Mouse (Mus musculus): ENCODE results near the gene Ilf3. TPM values are rescaled to one million over a fixed set of nuclear protein-coding genes. Genes with fewer than 3 reads are reported as not detected.

Ilf3 gene
- polyA plus RNA-seq, 1 experiment = 157 TPM

DNA sequence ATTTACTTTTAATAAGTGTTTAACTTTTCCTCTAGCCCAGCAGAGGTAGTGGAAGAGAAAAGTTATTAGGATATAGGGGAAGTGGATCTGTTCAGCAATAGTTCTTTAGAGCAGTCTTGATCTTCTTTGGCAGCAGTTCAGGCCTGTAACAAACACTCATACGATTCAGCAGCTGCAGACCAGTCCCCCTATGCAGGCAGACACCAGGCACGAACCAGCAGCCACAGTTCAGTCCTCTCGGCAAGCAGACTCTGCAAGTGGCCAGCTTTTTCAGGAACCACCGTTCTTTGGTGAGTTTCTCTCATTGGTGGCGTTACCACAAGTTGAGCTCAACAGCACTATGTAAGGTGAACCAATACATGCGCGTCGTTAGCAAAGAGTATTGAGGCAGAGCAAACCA, 31.2 kb upstream of the Ilf3 start:
- no peak overlapping the region for H3K4me3 ChIP-seq (ENCODE audit: control insufficient read depth, insufficient read depth, low read length)
- H3K4me1 ChIP-seq (replicated peaks; ENCODE audit: control insufficient read depth, insufficient read depth, low read length) = peaks cover 23% of the 10 kb centered on the region
- no peaks in the 10 kb centered on the region for H3K27me3 ChIP-seq (ENCODE audit: control insufficient read depth, insufficient read depth, low read length)
- peaks cover 15% of the 10 kb centered on the region for H3K36me3 ChIP-seq (ENCODE audit: control insufficient read depth, insufficient read depth, low read length)
- no peak for DNase-seq
- TF ChIP-seq POLR2A (IDR thresholded peaks at IDR 0.05; ENCODE audit: control insufficient read depth, extremely low read depth, insufficient read depth, low read length, poor library complexity) = no peak
- TF ChIP-seq CTCF (IDR thresholded peaks at IDR 0.05; ENCODE audit: borderline replicate concordance, control insufficient read depth, extremely low read depth, insufficient read depth, low read length, poor library complexity) = no peak
- 93% methylated on average over 8 of the region's 8 CpGs for WGBS
- H3K27ac ChIP-seq (ENCODE audit: control insufficient read depth, insufficient read depth, low read length) = no peak overlapping the region

DNA sequence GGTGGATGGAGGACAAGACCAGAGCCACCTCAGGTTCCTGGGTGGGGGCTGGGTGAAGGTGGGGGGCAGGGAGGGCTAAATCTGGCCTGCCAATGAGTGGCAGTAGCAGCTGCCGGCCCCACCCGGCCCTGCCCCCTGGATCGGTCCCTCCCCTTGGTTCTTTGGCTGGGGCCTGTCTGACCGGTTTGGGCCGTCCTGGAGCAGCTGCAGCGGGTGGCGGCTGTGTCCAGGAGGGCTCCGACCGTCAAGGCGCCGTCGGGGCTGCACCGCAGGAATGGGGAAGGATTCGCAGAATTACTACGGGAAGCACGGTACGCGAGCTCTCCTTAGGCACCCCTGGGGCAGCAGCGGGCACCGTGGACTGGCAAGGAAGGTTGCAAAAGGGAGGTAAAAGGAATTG, 30.0 kb upstream of the Ilf3 start:
- TF ChIP-seq POLR2A (IDR thresholded peaks at IDR 0.05; ENCODE audit: control insufficient read depth, extremely low read depth, insufficient read depth, low read length, poor library complexity) = no peak
- no peak for TF ChIP-seq CTCF (IDR thresholded peaks at IDR 0.05; ENCODE audit: borderline replicate concordance, control insufficient read depth, extremely low read depth, insufficient read depth, low read length, poor library complexity)
- Histone ChIP-seq H3K4me1 (replicated peaks; ENCODE audit: control insufficient read depth, insufficient read depth, low read length) (peaks cover 13% of the 10 kb centered on the region), H3K36me3 (ENCODE audit: control insufficient read depth, insufficient read depth, low read length) (peaks cover 21% of the 10 kb centered on the region), H3K4me3 (ENCODE audit: control insufficient read depth, insufficient read depth, low read length) (no peak overlapping the region), H3K27me3 (ENCODE audit: control insufficient read depth, insufficient read depth, low read length) (no peaks in the 10 kb centered on the region), H3K27ac (ENCODE audit: control insufficient read depth, insufficient read depth, low read length) (no peak overlapping the region)
- WGBS = 93% methylated on average over 20 of the region's 20 CpGs
- DNase-seq = no peak

DNA sequence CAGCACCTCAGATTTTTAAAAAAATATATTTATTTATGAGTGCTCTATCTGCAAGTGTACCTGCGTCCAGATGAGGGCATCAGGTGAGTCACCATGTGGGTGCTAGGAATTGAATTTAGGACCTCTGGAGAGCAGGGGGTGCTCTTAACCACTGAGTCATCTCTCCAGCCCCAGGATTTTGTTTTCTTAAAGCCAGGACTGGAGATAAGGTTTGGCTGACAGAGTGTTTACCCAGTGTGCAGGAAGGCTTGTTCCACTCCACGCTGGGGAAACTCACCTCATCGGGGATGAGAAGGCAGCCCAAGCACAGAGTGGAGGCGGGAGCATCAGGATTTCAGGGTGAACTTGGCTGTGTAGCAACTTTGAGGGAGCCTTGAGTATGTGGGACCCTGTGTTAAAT, 27.3 kb upstream of the Ilf3 start:
- no peaks in the 10 kb centered on the region; the same call in 1 of the 2 replicates for H3K4me1 ChIP-seq (replicated peaks; ENCODE audit: control insufficient read depth, insufficient read depth, low read length)
- TF ChIP-seq CTCF (IDR thresholded peaks at IDR 0.05; ENCODE audit: borderline replicate concordance, control insufficient read depth, extremely low read depth, insufficient read depth, low read length, poor library complexity) (no peak), POLR2A (IDR thresholded peaks at IDR 0.05; ENCODE audit: control insufficient read depth, extremely low read depth, insufficient read depth, low read length, poor library complexity) (no peak)
- WGBS = 96% methylated on average over 4 of the region's 4 CpGs
- no peak overlapping the region for H3K27ac ChIP-seq (ENCODE audit: control insufficient read depth, insufficient read depth, low read length)
- H3K4me3 ChIP-seq (ENCODE audit: control insufficient read depth, insufficient read depth, low read length) = no peak overlapping the region
- DNase-seq = no peak
- peaks cover 48% of the 10 kb centered on the region for H3K36me3 ChIP-seq (ENCODE audit: control insufficient read depth, insufficient read depth, low read length)
- H3K27me3 ChIP-seq (ENCODE audit: control insufficient read depth, insufficient read depth, low read length) = no peaks in the 10 kb centered on the region

DNA sequence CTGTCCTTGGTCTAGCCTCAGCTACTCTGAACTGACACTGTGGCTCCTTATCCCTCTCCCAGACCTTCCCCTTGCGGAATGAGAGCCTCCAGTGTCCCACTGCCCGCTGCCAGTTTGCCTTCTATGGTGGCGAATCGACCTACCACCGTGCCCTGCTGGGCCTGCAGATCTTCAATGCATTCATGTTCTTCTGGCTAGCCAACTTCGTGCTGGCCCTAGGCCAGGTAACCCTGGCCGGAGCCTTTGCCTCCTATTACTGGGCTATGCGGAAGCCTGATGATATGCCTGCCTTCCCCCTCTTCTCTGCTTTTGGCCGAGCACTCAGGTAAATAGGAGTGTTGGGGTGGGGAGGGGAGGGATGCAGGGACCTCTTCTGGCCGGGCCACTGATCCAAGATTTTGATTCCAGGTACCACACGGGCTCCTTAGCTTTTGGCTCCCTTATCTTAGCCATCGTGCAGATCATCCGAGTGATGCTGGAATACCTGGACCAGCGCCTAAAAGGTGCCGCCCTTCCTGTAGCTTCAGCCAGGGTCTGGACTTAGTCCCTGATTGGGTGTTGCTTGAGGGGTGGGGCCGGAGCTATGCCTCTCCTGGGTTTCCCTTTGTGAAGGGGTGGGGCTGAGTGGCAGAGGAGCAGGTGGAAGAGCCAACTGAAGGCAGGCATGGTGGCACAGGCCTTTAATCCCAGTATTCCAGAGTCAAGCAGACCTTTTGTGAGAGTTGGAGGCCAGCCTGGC, 20.9 kb upstream of the Ilf3 start:
- no peaks in the 10 kb centered on the region for H3K4me1 ChIP-seq (replicated peaks; ENCODE audit: control insufficient read depth, insufficient read depth, low read length)
- no peak overlapping the region for H3K27ac ChIP-seq (ENCODE audit: control insufficient read depth, insufficient read depth, low read length)
- TF ChIP-seq CTCF (IDR thresholded peaks at IDR 0.05; ENCODE audit: borderline replicate concordance, control insufficient read depth, extremely low read depth, insufficient read depth, low read length, poor library complexity) = no peak
- no peak for TF ChIP-seq POLR2A (IDR thresholded peaks at IDR 0.05; ENCODE audit: control insufficient read depth, extremely low read depth, insufficient read depth, low read length, poor library complexity)
- DNase-seq = no peak
- 97% methylated on average over 16 of the region's 16 CpGs for WGBS
- no peaks in the 10 kb centered on the region for H3K27me3 ChIP-seq (ENCODE audit: control insufficient read depth, insufficient read depth, low read length)
- H3K36me3 ChIP-seq (ENCODE audit: control insufficient read depth, insufficient read depth, low read length) = peaks cover 89% of the 10 kb centered on the region
- no peak overlapping the region for H3K4me3 ChIP-seq (ENCODE audit: control insufficient read depth, insufficient read depth, low read length)

DNA sequence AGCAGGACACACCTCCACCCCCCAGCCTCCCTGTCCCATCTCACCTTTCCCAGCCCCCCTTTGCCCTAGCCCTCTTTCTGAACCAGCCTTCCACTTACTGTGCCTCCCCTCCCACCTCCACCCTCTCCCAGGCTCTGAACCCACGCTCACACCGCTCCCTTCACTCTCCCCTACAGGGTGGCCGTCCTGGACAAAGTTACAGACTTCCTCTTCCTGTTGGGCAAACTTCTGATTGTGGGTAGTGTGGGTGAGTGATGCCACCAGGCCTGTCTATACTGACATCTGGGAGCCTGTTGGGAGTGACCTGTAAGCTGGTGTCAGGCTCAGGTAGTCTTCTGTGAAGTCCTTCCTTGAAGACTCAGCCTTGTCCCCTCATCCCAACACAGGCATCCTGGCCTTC, 19.5 kb upstream of the Ilf3 start:
- Histone ChIP-seq H3K27ac (ENCODE audit: control insufficient read depth, insufficient read depth, low read length) (no peak overlapping the region), H3K36me3 (ENCODE audit: control insufficient read depth, insufficient read depth, low read length) (peaks cover 90% of the 10 kb centered on the region), H3K27me3 (ENCODE audit: control insufficient read depth, insufficient read depth, low read length) (no peaks in the 10 kb centered on the region), H3K4me1 (replicated peaks; ENCODE audit: control insufficient read depth, insufficient read depth, low read length) (peaks cover 8% of the 10 kb centered on the region), H3K4me3 (ENCODE audit: control insufficient read depth, insufficient read depth, low read length) (no peak overlapping the region)
- whole genome bisulfite sequencing = 90% methylated on average over 3 of the region's 3 CpGs
- no peak for DNase-seq
- no peak for TF ChIP-seq POLR2A (IDR thresholded peaks at IDR 0.05; ENCODE audit: control insufficient read depth, extremely low read depth, insufficient read depth, low read length, poor library complexity)
- TF ChIP-seq CTCF (IDR thresholded peaks at IDR 0.05; ENCODE audit: borderline replicate concordance, control insufficient read depth, extremely low read depth, insufficient read depth, low read length, poor library complexity) = no peak

DNA sequence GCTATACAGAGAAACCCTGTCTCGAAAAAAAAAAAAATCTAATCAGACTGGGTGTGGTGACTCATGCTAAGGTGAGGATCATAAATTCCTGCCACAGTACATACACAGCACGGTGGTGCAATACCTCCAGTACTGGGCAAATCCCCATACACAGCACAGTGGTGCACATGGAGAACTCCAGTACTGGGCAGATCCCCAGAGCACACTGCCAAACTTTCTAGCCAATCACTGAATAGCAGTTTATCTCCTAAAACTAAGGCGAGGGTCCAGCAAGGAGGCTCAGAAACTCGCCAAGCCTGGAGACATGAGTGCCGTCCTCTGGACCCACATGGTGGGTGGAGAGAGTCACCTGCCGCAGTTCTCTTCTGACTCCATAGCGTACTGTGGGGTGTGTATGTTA, 16.5 kb upstream of the Ilf3 start:
- peaks cover 8% of the 10 kb centered on the region for H3K4me1 ChIP-seq (replicated peaks; ENCODE audit: control insufficient read depth, insufficient read depth, low read length)
- peaks cover 80% of the 10 kb centered on the region for H3K36me3 ChIP-seq (ENCODE audit: control insufficient read depth, insufficient read depth, low read length)
- no peak overlapping the region for H3K27ac ChIP-seq (ENCODE audit: control insufficient read depth, insufficient read depth, low read length)
- DNase-seq = no peak
- H3K4me3 ChIP-seq (ENCODE audit: control insufficient read depth, insufficient read depth, low read length) = no peak overlapping the region
- no peak for TF ChIP-seq CTCF (IDR thresholded peaks at IDR 0.05; ENCODE audit: borderline replicate concordance, control insufficient read depth, extremely low read depth, insufficient read depth, low read length, poor library complexity)
- no peak for TF ChIP-seq POLR2A (IDR thresholded peaks at IDR 0.05; ENCODE audit: control insufficient read depth, extremely low read depth, insufficient read depth, low read length, poor library complexity)
- 96% methylated on average over 7 of the region's 7 CpGs for WGBS
- H3K27me3 ChIP-seq (ENCODE audit: control insufficient read depth, insufficient read depth, low read length) = no peaks in the 10 kb centered on the region

All from thymus, adult 2 months (tissue).